Mouse (Mus musculus): ENCODE results near the gene Gzmc. TPM values are rescaled to one million over a fixed set of nuclear protein-coding genes. Genes with fewer than 3 reads are reported as not detected.
"Not testable (repeated sequence)": the region's sequence is repeated elsewhere in the genome, so short reads cannot be mapped to it uniquely, and the experiment has no call there.

Gzmc gene
- total and polyA plus RNA-seq, 2 experiments: 0.28 TPM; not detected in 1

- no peak within 1 kb of the TSS for H3K27ac ChIP-seq (replicated peaks; ENCODE audit: insufficient read depth, low read depth, low read length)
Observed at GRCm38 (mm10) chr14:56262153-56262552, 27.7 kb upstream of the Gzmc start, which contains the start of gene Gzmb. Gene Gzmb (minus strand): TSS chr14:56262260.

DNA sequence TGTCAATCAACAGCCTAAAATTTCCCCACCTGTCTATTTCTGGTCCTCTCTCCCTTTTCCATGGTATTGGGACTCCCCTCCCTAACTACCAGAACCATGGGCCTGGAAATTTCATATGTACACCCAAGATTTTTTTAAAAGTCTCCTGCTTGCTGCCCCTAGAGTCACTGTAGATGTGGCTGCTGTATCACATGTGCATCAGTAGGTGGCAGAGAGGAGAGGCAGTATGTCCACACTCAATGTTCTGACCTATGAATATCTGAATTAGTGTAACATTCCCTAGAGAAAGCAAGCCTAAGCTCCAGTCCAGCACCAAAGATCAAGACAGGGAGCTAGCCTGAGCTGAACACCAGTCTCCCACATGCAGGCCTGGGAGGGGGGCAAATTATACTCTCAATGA, 6.0 kb upstream of the Gzmc start:
- Histone ChIP-seq H3K79me2 (ENCODE audit: control insufficient read depth, insufficient read depth, low read length) (no peaks in the 10 kb centered on the region), H3K4me3 (ENCODE audit: insufficient read depth, low read depth, low read length) (no peak overlapping the region), H3K9ac (ENCODE audit: low read depth, low read length) (no peak overlapping the region), H3K36me3 (ENCODE audit: control insufficient read depth, insufficient read depth, low read length) (no peaks in the 10 kb centered on the region), H3K4me1 (ENCODE audit: control insufficient read depth, insufficient read depth, low read length) (no peaks in the 10 kb centered on the region), H3K27me3 (ENCODE audit: control insufficient read depth, insufficient read depth, low read length) (no peaks in the 10 kb centered on the region), H3K27ac (replicated peaks; ENCODE audit: insufficient read depth, low read depth, low read length) (no peak overlapping the region)
- TF ChIP-seq POLR2A (IDR thresholded peaks at IDR 0.05; ENCODE audit: extremely low read depth, insufficient read depth, low read length): no peak
- no peak for TF ChIP-seq CTCF (IDR thresholded peaks at IDR 0.05; ENCODE audit: low read depth, low read length)
- DNase-seq (ENCODE audit: extremely low read depth, low read depth, low spot score): no peak

More at GRCm38 (mm10) chr14:56262153-56262552, 27.7 kb upstream of the Gzmc start, which contains the start of gene Gzmb:
- Histone ChIP-seq H3K27me3 (ENCODE audit: control insufficient read depth, insufficient read depth, low read length) (no peaks in the 10 kb centered on the region), H3K9ac (ENCODE audit: low read depth, low read length) (no peak within 1 kb of the TSS), H3K79me2 (ENCODE audit: control insufficient read depth, insufficient read depth, low read length) (no peaks in the 10 kb centered on the region), H3K36me3 (ENCODE audit: control insufficient read depth, insufficient read depth, low read length) (no peaks in the 10 kb centered on the region), H3K4me1 (ENCODE audit: control insufficient read depth, insufficient read depth, low read length) (no peaks in the 10 kb centered on the region), H3K4me3 (ENCODE audit: insufficient read depth, low read depth, low read length) (no peak within 1 kb of the TSS)
- 80% methylated on average over 5 of the region's 5 CpGs for WGBS
- no peak for DNase-seq (ENCODE audit: extremely low read depth, low read depth, low spot score)
- TF ChIP-seq POLR2A (IDR thresholded peaks at IDR 0.05; ENCODE audit: extremely low read depth, insufficient read depth, low read length): no peak
- TF ChIP-seq CTCF (IDR thresholded peaks at IDR 0.05; ENCODE audit: low read depth, low read length): no peak

GRCm38 (mm10) chr14:56211317-56211716, 23.1 kb downstream of the Gzmc start, which contains the start of gene Gzmf:
Gene Gzmf (minus strand): TSS chr14:56211417.
- Histone ChIP-seq H3K4me3 (ENCODE audit: insufficient read depth, low read depth, low read length) (no peak within 1 kb of the TSS), H3K4me1 (ENCODE audit: control insufficient read depth, insufficient read depth, low read length) (no peaks in the 10 kb centered on the region), H3K9ac (ENCODE audit: low read depth, low read length) (no peak within 1 kb of the TSS), H3K79me2 (ENCODE audit: control insufficient read depth, insufficient read depth, low read length) (no peaks in the 10 kb centered on the region), H3K27me3 (ENCODE audit: control insufficient read depth, insufficient read depth, low read length) (no peaks in the 10 kb centered on the region), H3K36me3 (ENCODE audit: control insufficient read depth, insufficient read depth, low read length) (no peaks in the 10 kb centered on the region), H3K27ac (replicated peaks; ENCODE audit: insufficient read depth, low read depth, low read length) (no peak within 1 kb of the TSS)
- TF ChIP-seq POLR2A (IDR thresholded peaks at IDR 0.05; ENCODE audit: extremely low read depth, insufficient read depth, low read length) (no peak), CTCF (IDR thresholded peaks at IDR 0.05; ENCODE audit: low read depth, low read length) (no peak)
- no peak for DNase-seq (ENCODE audit: extremely low read depth, low read depth, low spot score)
- 92% methylated on average over 4 of the region's 4 CpGs for WGBS

DNA sequence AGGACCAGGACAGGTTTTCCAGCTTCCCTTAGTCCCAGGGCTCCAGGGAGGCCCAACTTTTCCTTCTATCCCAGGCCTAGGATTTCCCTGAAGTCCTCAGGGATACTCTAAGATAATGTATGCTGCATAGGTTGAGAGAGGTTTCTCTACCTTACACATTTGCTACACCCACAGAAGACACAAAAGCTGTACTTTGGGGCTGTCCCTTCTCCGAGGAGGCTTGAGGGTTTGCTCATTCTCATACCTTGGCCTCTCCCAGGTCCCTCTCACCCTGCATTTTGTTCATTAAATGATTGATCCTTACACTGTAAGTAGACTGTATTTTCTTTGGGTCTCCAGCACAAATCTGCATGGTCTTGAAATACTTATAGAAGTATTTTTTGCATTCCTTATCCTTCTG, 28.8 kb downstream of the Gzmc start:
- no peak overlapping the region for H3K9ac ChIP-seq (ENCODE audit: low read depth, low read length)
- 81% methylated on average over 1 of the region's 1 CpGs for WGBS
- TF ChIP-seq CTCF (IDR thresholded peaks at IDR 0.05; ENCODE audit: low read depth, low read length): no peak
- H3K4me3 ChIP-seq (ENCODE audit: insufficient read depth, low read depth, low read length): no peak overlapping the region
- no peak overlapping the region for H3K27ac ChIP-seq (replicated peaks; ENCODE audit: insufficient read depth, low read depth, low read length)
- no peaks in the 10 kb centered on the region for H3K79me2 ChIP-seq (ENCODE audit: control insufficient read depth, insufficient read depth, low read length)
- DNase-seq (ENCODE audit: extremely low read depth, low read depth, low spot score): no peak
- H3K36me3 ChIP-seq (ENCODE audit: control insufficient read depth, insufficient read depth, low read length): no peaks in the 10 kb centered on the region
- H3K27me3 ChIP-seq (ENCODE audit: control insufficient read depth, insufficient read depth, low read length): no peaks in the 10 kb centered on the region
- no peaks in the 10 kb centered on the region for H3K4me1 ChIP-seq (ENCODE audit: control insufficient read depth, insufficient read depth, low read length)

GRCm38 (mm10) chr14:56205021-56205420, 29.4 kb downstream of the Gzmc start:
- H3K4me1 ChIP-seq (ENCODE audit: control insufficient read depth, insufficient read depth, low read length); H3K79me2 ChIP-seq (ENCODE audit: control insufficient read depth, insufficient read depth, low read length); H3K9ac ChIP-seq (ENCODE audit: low read depth, low read length); H3K36me3 ChIP-seq (ENCODE audit: control insufficient read depth, insufficient read depth, low read length); H3K27ac ChIP-seq (replicated peaks; ENCODE audit: insufficient read depth, low read depth, low read length); H3K27me3 ChIP-seq (ENCODE audit: control insufficient read depth, insufficient read depth, low read length); H3K4me3 ChIP-seq (ENCODE audit: insufficient read depth, low read depth, low read length): not testable (repeated sequence)
- WGBS: 43% methylated on average over 5 of the region's 5 CpGs
- TF ChIP-seq CTCF (IDR thresholded peaks at IDR 0.05; ENCODE audit: low read depth, low read length): peak; percentile 63
- peak; percentile 6 for DNase-seq (ENCODE audit: extremely low read depth, low read depth, low spot score)

GRCm38 (mm10) chr14:56203975-56204374, 30.5 kb downstream of the Gzmc start:
- no peaks in the 10 kb centered on the region for H3K4me1 ChIP-seq (ENCODE audit: control insufficient read depth, insufficient read depth, low read length)
- WGBS: 7% methylated on average over 2 of the region's 2 CpGs

More at GRCm38 (mm10) chr14:56203975-56204374, 30.5 kb downstream of the Gzmc start:
- Histone ChIP-seq H3K9ac (ENCODE audit: low read depth, low read length) (no peak overlapping the region), H3K36me3 (ENCODE audit: control insufficient read depth, insufficient read depth, low read length) (no peaks in the 10 kb centered on the region), H3K27ac (replicated peaks; ENCODE audit: insufficient read depth, low read depth, low read length) (no peak overlapping the region), H3K27me3 (ENCODE audit: control insufficient read depth, insufficient read depth, low read length) (no peaks in the 10 kb centered on the region), H3K4me3 (ENCODE audit: insufficient read depth, low read depth, low read length) (no peak overlapping the region), H3K79me2 (ENCODE audit: control insufficient read depth, insufficient read depth, low read length) (no peaks in the 10 kb centered on the region)
- peak; percentile 86 for TF ChIP-seq CTCF (IDR thresholded peaks at IDR 0.05; ENCODE audit: low read depth, low read length)
- no peak for TF ChIP-seq POLR2A (IDR thresholded peaks at IDR 0.05; ENCODE audit: extremely low read depth, insufficient read depth, low read length)
- DNase-seq (ENCODE audit: extremely low read depth, low read depth, low spot score): peak; percentile 43
